Mouse (Mus musculus): ENCODE results near the gene Nrcam. TPM values are rescaled to one million over a fixed set of nuclear protein-coding genes. Genes with fewer than 3 reads are reported as not detected.

Nrcam gene
- 0.04 TPM in 1 of 2 replicates, not detected in the other for polyA plus RNA-seq (2012; rRNA removed; ENCODE audit: low replicate concordance)

GRCm38 (mm10) chr12:44328381-44329315, at the start of gene Nrcam:
Gene Nrcam, plus strand, starts transcription at chr12:44328885.

Other genes with a start within 250 kb of the Nrcam start
- 0.66 and 0.96 TPM in 2 replicates for gene Dnajb9, start 118.6 kb upstream of the Nrcam start, polyA plus RNA-seq (2012; rRNA removed; ENCODE audit: low replicate concordance)
- gene Pnpla8, start 107.5 kb upstream of the Nrcam start, polyA plus RNA-seq (2012; rRNA removed; ENCODE audit: low replicate concordance): 1.2 and 1.6 TPM in 2 replicates